Mouse (Mus musculus): ENCODE results near the gene Pnpla2. TPM values are rescaled to one million over a fixed set of nuclear protein-coding genes. Genes with fewer than 3 reads are reported as not detected.

Pnpla2 gene
- total and polyA plus RNA-seq, 3 experiments: 398 to 669 (median 572) TPM

DNA sequence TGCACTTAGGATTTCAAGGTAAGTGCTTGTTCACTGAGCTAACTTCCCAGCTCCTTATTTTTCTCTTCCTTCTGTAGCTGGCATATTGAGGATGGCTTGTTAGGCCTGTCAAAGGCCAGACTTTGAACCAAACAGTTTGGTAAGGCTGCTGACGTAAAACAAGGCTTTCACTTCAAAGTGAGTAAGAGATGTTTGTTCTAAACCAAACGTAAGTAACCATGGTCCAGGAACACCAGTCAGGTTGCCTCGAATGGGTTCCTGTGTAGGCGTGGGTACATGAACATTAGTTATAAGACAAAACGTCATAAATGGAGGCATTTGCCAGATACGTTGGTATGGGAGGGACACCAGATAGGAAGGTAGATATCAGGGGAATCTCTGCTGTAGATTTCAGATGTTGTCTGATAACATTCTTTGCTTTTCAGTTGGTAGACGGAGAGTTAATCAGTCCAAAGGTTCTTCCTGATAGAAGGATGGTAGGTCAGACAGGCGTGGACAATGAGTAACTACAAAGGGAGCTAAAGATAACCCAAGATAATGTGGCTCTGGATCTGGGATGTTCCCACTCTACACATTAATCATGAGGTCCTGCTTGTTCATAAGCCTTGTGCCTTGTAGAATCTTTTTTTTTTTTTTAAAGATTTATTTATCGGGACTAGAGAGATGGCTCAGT, 34.8 kb upstream of the Pnpla2 start:
- Histone ChIP-seq H3K4me1 (ENCODE audit: control insufficient read depth, insufficient read depth, low read length) (no peaks in the 10 kb centered on the region), H3K79me2 (replicated peaks; ENCODE audit: control insufficient read depth, insufficient read depth, low read length) (no peaks in the 10 kb centered on the region), H3K27ac (no peak overlapping the region), H3K4me3 (no peak overlapping the region), H3K9ac (ENCODE audit: low read depth, low read length) (no peak overlapping the region), H3K36me3 (ENCODE audit: control insufficient read depth, insufficient read depth, low read length) (no peaks in the 10 kb centered on the region), H3K27me3 (ENCODE audit: control insufficient read depth, insufficient read depth, low read length) (no peaks in the 10 kb centered on the region)
- TF ChIP-seq CTCF (IDR thresholded peaks at IDR 0.05): no peak
- DNase-seq: no peak
- intact Hi-C loops (cut with DNase I): no loop called here
- WGBS: 73% methylated on average over 9 of the region's 9 CpGs

GRCm38 (mm10) chr7:141423811-141424210, 31.2 kb upstream of the Pnpla2 start:
- Histone ChIP-seq H3K36me3 (ENCODE audit: control insufficient read depth, insufficient read depth, low read length) (no peaks in the 10 kb centered on the region), H3K4me1 (ENCODE audit: control insufficient read depth, insufficient read depth, low read length) (no peaks in the 10 kb centered on the region), H3K9ac (ENCODE audit: low read depth, low read length) (no peak overlapping the region), H3K27me3 (ENCODE audit: control insufficient read depth, insufficient read depth, low read length) (no peaks in the 10 kb centered on the region), H3K27ac (no peak overlapping the region), H3K79me2 (replicated peaks; ENCODE audit: control insufficient read depth, insufficient read depth, low read length) (no peaks in the 10 kb centered on the region), H3K4me3 (no peak overlapping the region)
- intact Hi-C loops (cut with DNase I): no loop called here
- 69% methylated on average over 4 of the region's 4 CpGs for WGBS
- TF ChIP-seq CTCF (IDR thresholded peaks at IDR 0.05): no peak
- TF ChIP-seq EP300 (IDR thresholded peaks at IDR 0.05; ENCODE audit: insufficient read depth, low read depth, low read length): no peak
- TF ChIP-seq POLR2A (IDR thresholded peaks at IDR 0.05; ENCODE audit: insufficient read depth, low read depth, low read length): no peak
- no peak for DNase-seq

- DNase-seq: no peak
- no peak overlapping the region for H3K27ac ChIP-seq
- H3K36me3 ChIP-seq (ENCODE audit: control insufficient read depth, insufficient read depth, low read length): no peaks in the 10 kb centered on the region
- H3K79me2 ChIP-seq (replicated peaks; ENCODE audit: control insufficient read depth, insufficient read depth, low read length): no peaks in the 10 kb centered on the region
- TF ChIP-seq POLR2A (IDR thresholded peaks at IDR 0.05; ENCODE audit: insufficient read depth, low read depth, low read length) (no peak), CTCF (IDR thresholded peaks at IDR 0.05) (no peak), EP300 (IDR thresholded peaks at IDR 0.05; ENCODE audit: insufficient read depth, low read depth, low read length) (no peak)
- WGBS: 78% methylated on average over 12 of the region's 12 CpGs
- no peak overlapping the region for H3K4me3 ChIP-seq
- H3K9ac ChIP-seq (ENCODE audit: low read depth, low read length): no peak overlapping the region
- H3K4me1 ChIP-seq (ENCODE audit: control insufficient read depth, insufficient read depth, low read length): no peaks in the 10 kb centered on the region
- intact Hi-C loops (cut with DNase I): no loop called here
- H3K27me3 ChIP-seq (ENCODE audit: control insufficient read depth, insufficient read depth, low read length): no peaks in the 10 kb centered on the region
Measured at GRCm38 (mm10) chr7:141426948-141427730, 27.9 kb upstream of the Pnpla2 start.

DNA sequence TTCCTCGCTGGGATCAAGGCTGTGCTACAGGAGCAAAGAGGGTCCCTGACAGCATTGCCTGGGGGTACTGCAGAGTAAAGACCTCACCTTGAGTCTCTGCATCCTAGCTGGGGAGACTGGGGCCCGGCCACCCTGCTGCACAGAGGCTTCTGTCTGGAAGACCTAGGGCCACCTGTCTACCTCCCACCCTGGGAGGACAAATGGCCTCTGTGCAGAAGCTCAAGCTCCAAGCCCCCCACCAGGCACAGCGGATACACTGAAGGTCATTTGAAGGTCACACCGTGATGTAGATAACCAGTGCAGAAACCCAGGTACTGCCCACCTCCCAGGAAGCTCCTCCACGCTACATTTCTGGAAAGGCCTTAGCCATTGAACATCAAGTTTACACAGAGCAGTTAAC, 26.3 kb upstream of the Pnpla2 start:
- intact Hi-C loops (cut with DNase I): no loop called here
- Histone ChIP-seq H3K27ac (no peak overlapping the region), H3K9ac (ENCODE audit: low read depth, low read length) (no peak overlapping the region), H3K4me3 (peak overlapping the region; percentile 16; the same call in 1 of the 2 replicates), H3K4me1 (ENCODE audit: control insufficient read depth, insufficient read depth, low read length) (no peaks in the 10 kb centered on the region), H3K27me3 (ENCODE audit: control insufficient read depth, insufficient read depth, low read length) (no peaks in the 10 kb centered on the region), H3K79me2 (replicated peaks; ENCODE audit: control insufficient read depth, insufficient read depth, low read length) (no peaks in the 10 kb centered on the region), H3K36me3 (ENCODE audit: control insufficient read depth, insufficient read depth, low read length) (no peaks in the 10 kb centered on the region)
- TF ChIP-seq POLR2A (IDR thresholded peaks at IDR 0.05; ENCODE audit: insufficient read depth, low read depth, low read length): no peak
- no peak for DNase-seq
- 68% methylated on average over 5 of the region's 5 CpGs for WGBS

- WGBS: 9% methylated on average over 19 of the region's 19 CpGs
- Histone ChIP-seq H3K36me3 (ENCODE audit: control insufficient read depth, insufficient read depth, low read length) (no peaks in the 10 kb centered on the region), H3K27ac (no peak within 1 kb of the TSS; the same call in 1 of the 2 replicates), H3K79me2 (replicated peaks; ENCODE audit: control insufficient read depth, insufficient read depth, low read length) (no peaks in the 10 kb centered on the region), H3K4me1 (ENCODE audit: control insufficient read depth, insufficient read depth, low read length) (peaks cover 2% of the 10 kb centered on the region; the same call in 1 of the 2 replicates), H3K27me3 (ENCODE audit: control insufficient read depth, insufficient read depth, low read length) (no peaks in the 10 kb centered on the region), H3K4me3 (peak within 1 kb of the TSS; percentile 16; the same call in 1 of the 2 replicates), H3K9ac (ENCODE audit: low read depth, low read length) (no peak within 1 kb of the TSS)
- TF ChIP-seq EP300 (IDR thresholded peaks at IDR 0.05; ENCODE audit: insufficient read depth, low read depth, low read length) (no peak), POLR2A (IDR thresholded peaks at IDR 0.05; ENCODE audit: insufficient read depth, low read depth, low read length) (no peak), CTCF (IDR thresholded peaks at IDR 0.05) (no peak)
- peak; percentile 68 to 71 for DNase-seq
- intact Hi-C loops (cut with DNase I): no loop called here
Measured at GRCm38 (mm10) chr7:141429310-141429709, 25.7 kb upstream of the Pnpla2 start, which contains the start of gene Cend1. TSS of gene Cend1 (minus strand) at chr7:141429491.

All from heart, adult 2 months (tissue).